14 mouse cellular contexts compared by ENCODE assay signal in the genomic region with DNA sequence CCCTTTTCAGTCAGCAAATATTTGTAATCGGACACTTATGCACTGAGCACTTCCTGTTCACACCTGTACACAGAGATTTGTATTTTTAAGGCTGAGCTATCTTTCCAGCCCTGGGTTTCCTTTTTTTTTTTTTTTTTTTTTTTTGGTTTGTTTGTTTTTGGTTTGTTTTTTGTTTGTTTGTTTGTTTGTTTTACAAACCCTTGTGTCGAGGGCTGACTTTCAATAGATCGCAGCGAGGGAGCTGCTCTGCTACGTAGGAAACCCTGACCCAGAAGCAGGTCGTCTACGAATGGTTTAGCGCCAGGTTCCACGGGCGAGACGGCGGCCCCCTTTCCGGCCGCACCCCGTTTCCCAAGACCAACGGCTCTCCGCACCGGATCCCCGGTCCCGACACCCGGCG.
A peak's percentile ranks its signal among the peaks of the same experiment; 100 is the strongest.
DNase-seq lines count a peak whose midpoint lies in the region; ATAC-seq lines count a peak whose summit lies in the region.
"Had no signal": no experiment of that assay in that cellular context is flagged by ENCODE, and none has a peak within 500 bp of the region (broad histone marks: within the 10 kb centered on the region; RNA-seq: fewer than 3 reads in every experiment).

No protein-coding gene starts in this region.

- no peaks in the 10 kb centered on the region for H3K27me3 ChIP-seq in heart, embryonic 15.5 days
- H3K27me3 ChIP-seq: forebrain, embryonic 12.5 days had no signal

- 87% methylated on average over 22 of the region's 22 CpGs for WGBS in heart, embryonic 15.5 days

- H3K27ac ChIP-seq in heart, embryonic 15.5 days = peak overlapping the region; percentile 58
- H3K27ac ChIP-seq: forebrain, embryonic 12.5 days had no signal

- no peaks in the 10 kb centered on the region for H3K9me3 ChIP-seq in heart, embryonic 15.5 days (replicated peaks)
- H3K9me3 ChIP-seq: forebrain, embryonic 12.5 days had no signal

- H3K4me1 ChIP-seq in heart, embryonic 15.5 days (replicated peaks) = peaks cover 22% of the 10 kb centered on the region

- H3K4me2 ChIP-seq in heart, embryonic 15.5 days = no peak overlapping the region
- H3K4me2 ChIP-seq: forebrain, embryonic 12.5 days had no signal

- H3K4me3 ChIP-seq in heart, embryonic 15.5 days = no peak overlapping the region
- H3K4me3 ChIP-seq: forebrain, embryonic 12.5 days had no signal

- no peak overlapping the region for H3K9ac ChIP-seq in heart, embryonic 15.5 days
- H3K9ac ChIP-seq: forebrain, embryonic 12.5 days had no signal

- peaks cover 11% of the 10 kb centered on the region; the same call in 1 of the 2 replicates for H3K36me3 ChIP-seq in heart, embryonic 15.5 days
- H3K36me3 ChIP-seq: forebrain, embryonic 12.5 days; G1E had no signal

- ATAC-seq in heart, embryonic 15.5 days (replicated peaks; ENCODE audit: insufficient number of reproducible peaks, insufficient read depth, low FRiP score, low read depth) = no peak

- DNase-seq in heart, adult 8-10 months (ENCODE audit: low spot score) = no peak
- DNase-seq in thymus, postnatal 4 days = peak; percentile 47
- no peak for DNase-seq in thymus, adult 18-20 months
- DNase-seq in c-Kit-positive CD71-positive TER-119-positive erythroid progenitor cells, embryonic 14.5 days (ENCODE audit: low spot score) = peak; percentile 23
- DNase-seq in urinary bladder, postnatal 25 days (ENCODE audit: low spot score) = no peak
- DNase-seq in retina, embryonic 14.5 days (ENCODE audit: low spot score) = no peak
- DNase-seq: gastrocnemius, postnatal 14 days; heart, postnatal 14 days; layer of hippocampus, postnatal 36 days; retina, postnatal 1 day; thymus, postnatal 36 days had no signal

Comparison
In these comparisons a context has a peak if more than half of its experiments do, and no peak if none do; other contexts are left out.
1. DNase-seq: peak in thymus, postnatal 4 days (single experiment) and c-Kit-positive CD71-positive TER-119-positive erythroid progenitor cells, embryonic 14.5 days (single experiment); none in heart, adult 8-10 months (single experiment), thymus, adult 18-20 months (0 of 2), urinary bladder, postnatal 25 days (single experiment) and retina, embryonic 14.5 days (single experiment).